Comparison of ENCODE assay signal across 21 mouse cellular contexts in the genomic region with DNA sequence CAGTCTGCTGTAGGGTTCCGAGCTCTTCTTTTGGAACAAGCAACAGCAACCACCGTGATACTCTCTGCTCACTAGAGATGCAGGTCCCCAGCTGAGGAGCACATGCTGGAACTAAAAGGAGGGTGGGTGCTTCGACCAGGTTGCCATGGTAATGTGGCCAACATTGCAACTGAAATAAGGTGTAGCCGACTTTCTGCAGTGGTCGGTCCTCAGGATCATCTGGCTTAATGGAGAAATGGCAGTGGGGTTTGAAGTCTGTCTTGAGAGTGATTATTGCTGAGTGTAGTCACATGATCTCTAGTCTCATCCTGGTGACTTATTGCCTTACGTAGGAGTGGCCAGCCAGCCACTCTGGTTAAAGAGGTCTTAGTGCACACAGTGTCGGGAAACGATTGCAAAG.
"Had no signal": no experiment of that assay in that cellular context is flagged by ENCODE, and none has a peak within 500 bp of the region (broad histone marks: within the 10 kb centered on the region; RNA-seq: fewer than 3 reads in every experiment).

No protein-coding gene starts in this region.

- H3K9ac ChIP-seq: liver, postnatal 0 days; lung, embryonic 15.5 days; midbrain, embryonic 13.5 days; neural tube, embryonic 13.5 days; neural tube, embryonic 15.5 days had no signal

- DNase-seq: liver, postnatal 0 days; lung, adult 2 months; lung, postnatal 14 days; lung, postnatal 36 days; retina, postnatal 1 day; right cerebral cortex, adult 18-20 months; right cerebral cortex, postnatal 25 days; right cerebral cortex, postnatal 4 days; spleen, adult 18-20 months; thymus, adult 18-20 months; thymus, postnatal 14 days; thymus, postnatal 36 days had no signal

- H3K27me3 ChIP-seq: lung, embryonic 15.5 days; megakaryocyte, embryonic 14.5 days; midbrain, embryonic 13.5 days; neural tube, embryonic 13.5 days; neural tube, embryonic 15.5 days had no signal

- H3K4me2 ChIP-seq: lung, embryonic 15.5 days; midbrain, embryonic 13.5 days; neural tube, embryonic 13.5 days; neural tube, embryonic 15.5 days had no signal

- H3K9me3 ChIP-seq: lung, embryonic 15.5 days; megakaryocyte, embryonic 14.5 days; midbrain, embryonic 13.5 days; neural tube, embryonic 13.5 days; neural tube, embryonic 15.5 days had no signal

- H3K27ac ChIP-seq: lung, embryonic 15.5 days; macrophage; midbrain, embryonic 13.5 days; neural tube, embryonic 13.5 days; neural tube, embryonic 15.5 days had no signal

- H3K4me1 ChIP-seq: midbrain, embryonic 13.5 days; neural tube, embryonic 13.5 days; neural tube, embryonic 15.5 days had no signal

- ATAC-seq: lung, postnatal 0 days; midbrain, embryonic 13.5 days; midbrain, embryonic 16.5 days had no signal

- H3K4me3 ChIP-seq: lung, embryonic 15.5 days; midbrain, embryonic 13.5 days; myocyte; neural tube, embryonic 13.5 days; neural tube, embryonic 15.5 days had no signal
